Mouse (Mus musculus) spleen, postnatal 36 days (tissue): ENCODE results near the gene Stab1.
A peak's percentile ranks its signal among the peaks of the same experiment; 100 is the strongest.

Source experiments
- DNase-seq, 2 experiments: peaks; one replicate each; pipeline ENCODE4 v3.0.0; 2022; ENCODE audit warnings: low spot score in 2 of 2, mixed read lengths in 1 of 2

Stab1 gene

DNA sequence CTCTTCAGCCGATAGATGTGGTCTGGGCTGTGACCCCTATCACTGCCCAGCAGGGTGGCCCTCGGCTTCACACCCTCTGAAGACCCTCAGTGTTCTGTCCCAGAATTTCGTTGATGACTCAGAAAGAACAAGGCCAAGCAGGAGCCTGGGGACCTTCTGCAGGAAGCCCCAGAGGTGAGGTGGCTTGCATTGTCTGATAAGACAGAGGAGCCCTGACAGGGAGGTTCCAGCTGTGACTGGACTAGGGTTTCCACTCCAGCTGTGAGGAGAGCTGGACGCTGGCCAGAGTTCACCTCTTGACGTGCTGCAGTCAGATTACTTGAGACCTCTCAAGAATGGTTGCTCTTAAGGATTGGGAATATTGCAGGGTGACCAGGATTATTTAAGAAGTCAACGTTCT, 36.4 kb downstream of the Stab1 start:
- DNase-seq = no peak

DNA sequence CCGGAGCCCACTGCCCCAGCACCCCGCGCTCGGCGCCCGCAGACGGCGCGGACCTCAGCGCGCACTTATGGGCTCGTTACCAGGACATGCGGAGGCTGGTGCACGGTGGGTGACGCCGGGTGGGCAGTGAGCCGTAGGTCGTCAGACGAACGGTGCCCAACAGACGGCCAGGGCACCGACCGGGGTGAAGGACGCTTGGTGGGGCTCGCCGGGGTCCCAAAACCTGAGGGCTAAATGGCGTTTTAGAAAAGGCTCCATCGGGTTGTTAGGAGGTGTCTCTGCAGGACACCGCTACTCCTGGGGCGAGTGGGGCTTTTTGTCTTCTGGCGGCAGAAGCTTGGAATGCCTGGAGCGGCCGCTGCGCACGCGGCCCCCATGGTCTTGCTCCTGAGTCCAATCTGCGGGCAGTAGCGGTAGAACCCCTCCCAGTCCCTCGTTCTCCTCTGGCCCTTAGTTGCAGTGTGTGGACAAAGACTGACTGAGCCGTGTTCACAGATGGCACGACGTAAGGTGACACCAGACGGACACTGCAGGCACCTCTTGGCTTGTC, 37.1 kb downstream of the Stab1 start:
- no peak for DNase-seq

DNA sequence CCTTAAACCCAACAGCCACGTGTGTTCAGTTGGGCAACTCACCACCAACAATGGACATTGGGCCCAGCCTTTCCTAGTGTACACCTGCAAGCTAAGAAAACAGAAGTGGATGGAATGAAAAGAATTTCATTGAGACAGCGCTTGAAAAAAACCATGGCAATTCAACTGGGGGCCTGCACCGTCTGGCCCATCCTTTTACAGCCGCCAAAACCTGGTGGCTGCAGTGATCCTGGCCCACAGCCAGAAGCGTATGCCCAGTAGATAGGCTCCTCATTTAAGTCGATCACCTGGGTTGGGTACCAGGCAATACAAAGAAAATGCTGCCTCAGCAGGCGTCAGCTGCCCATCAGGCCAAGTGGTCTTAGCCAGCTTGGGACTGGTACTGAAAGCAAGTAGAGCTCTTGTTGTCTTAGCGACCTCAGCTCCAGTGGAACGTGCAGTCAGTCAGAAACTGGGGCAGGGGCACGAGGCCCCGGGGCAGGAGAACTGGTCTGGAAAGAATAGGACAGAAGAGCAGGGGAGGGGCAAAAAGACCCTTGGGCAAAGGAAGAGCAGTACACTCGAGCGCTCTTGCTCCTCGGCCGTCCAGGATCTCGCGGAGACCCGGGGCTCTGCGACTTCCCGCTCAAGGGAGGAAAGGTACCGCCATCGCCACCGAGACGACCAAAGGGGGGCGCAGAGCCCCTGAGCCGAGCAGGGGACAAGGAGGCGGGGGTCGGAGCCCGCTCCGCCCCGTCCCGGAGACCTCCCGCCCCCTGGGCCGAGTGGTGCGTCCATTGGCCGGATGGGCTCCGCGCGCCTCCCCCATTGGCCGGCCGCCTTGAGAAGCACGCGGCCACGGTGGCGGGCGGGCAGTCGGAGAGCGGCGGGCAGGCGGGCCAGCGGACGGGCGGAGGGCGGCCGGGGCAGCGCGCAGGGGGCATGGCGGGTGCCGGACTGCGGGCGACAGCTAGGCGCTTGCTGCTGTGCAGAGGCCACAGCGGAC, 37.9 kb downstream of the Stab1 start, which contains the start of gene Nt5dc2:
Gene Nt5dc2, plus strand, starts transcription at position 818 of the 985 bp plus-strand sequence.
- peak; percentile 84 to 86 for DNase-seq

DNA sequence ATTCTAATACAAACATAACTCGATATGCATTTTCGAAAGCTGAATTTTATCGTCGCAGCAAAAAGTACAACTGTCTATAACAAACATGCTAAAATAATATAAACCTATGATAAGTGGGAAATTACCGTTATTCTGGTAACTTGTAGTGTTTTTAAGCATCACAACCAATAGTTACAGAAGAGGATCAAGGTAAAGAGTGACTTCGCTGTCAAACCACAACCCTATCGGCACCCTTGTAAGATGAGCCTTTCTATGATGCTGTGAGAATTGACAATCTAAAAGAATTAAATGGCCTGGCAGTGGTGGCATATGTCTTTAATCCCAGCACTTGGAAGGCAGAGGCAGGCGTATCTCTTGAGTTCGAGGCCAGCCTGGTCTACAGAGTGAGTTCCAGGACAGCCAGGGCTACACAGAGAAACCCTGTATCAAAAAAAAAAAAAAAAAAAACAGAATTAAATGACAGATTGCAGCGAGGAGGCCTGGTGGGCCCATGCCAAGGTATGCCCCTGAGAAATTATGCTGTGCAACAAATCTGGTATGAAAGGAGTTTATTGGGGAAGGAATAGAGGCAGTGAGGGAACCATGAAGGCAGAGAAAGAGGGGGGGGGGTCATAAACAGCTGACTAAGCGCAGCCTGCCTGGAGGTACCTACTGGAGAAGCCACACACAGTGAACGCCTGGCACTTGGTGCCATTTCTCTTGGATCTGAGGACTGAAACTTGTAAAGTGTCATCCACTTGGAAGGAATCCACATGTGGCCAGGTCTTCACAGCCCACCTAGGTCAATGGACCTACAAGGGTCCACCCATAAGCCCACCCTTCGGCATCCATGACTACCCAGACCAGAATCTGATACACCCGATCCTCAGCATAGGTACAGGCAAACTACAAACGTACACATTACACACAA, 38.9 kb downstream of the Stab1 start:
- no peak for DNase-seq

DNA sequence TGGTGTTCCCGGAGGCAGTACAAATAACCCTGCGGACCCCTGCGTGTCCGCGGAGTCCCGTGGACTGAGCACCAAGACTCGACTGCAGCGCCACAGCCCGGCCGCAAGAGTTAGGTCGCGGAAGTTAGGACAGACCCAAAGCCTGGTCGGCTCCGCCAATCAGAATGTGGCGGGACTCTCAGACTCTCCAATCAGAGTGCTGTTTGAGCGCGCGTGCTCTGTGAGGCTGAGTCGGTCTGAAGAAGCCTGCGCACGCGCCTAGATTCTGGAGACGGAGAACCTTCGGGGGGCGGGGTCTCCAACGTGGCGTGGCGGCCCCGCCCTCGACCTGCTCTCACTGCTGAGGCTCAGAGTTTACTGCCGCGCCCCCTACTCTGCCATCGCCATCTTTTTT, 39.6 kb downstream of the Stab1 start, which contains the start of gene Smim4:
Gene Smim4, minus strand, starts transcription at position 131 of the 394 bp plus-strand sequence.
- DNase-seq = peak; percentile 98 to 99

DNA sequence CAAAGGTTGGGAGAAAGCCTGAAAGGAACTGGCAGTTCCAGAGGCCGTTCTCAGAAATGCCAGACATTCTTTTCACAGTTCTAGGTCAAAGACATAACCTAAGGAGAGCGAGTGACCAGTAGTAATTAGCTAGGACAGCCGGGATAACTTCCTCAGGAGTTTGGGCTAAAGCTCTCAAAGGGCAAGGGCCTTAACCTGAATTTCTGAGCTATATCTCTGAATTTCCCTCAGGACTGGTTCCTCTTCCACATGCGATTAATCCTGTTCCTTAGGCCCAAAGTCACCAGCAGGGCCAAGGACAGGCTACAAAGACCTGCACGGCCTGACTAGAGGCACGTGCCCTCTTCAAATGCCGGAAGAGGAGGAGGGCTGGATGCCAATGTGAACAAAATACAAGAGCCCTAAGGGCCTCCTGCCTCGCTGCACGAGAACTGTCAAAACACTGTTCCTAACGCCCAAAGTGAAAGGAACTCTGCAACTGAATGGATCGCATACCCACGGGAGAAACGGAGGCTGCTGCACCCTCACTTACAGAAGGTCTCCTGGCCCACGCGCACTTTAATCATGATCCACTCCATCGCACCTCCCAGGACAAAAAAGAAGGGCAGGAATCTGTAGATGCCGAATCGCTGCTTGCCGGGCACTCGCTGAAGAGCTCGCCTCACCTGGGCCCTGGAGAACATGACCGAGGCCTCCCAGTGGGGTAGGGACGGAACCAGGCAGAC, 40.2 kb downstream of the Stab1 start:
- DNase-seq = peak; percentile 52 to 53

GRCm38 (mm10) chr14:31126826-31127225, 41.6 kb downstream of the Stab1 start:
- no peak for DNase-seq

DNA sequence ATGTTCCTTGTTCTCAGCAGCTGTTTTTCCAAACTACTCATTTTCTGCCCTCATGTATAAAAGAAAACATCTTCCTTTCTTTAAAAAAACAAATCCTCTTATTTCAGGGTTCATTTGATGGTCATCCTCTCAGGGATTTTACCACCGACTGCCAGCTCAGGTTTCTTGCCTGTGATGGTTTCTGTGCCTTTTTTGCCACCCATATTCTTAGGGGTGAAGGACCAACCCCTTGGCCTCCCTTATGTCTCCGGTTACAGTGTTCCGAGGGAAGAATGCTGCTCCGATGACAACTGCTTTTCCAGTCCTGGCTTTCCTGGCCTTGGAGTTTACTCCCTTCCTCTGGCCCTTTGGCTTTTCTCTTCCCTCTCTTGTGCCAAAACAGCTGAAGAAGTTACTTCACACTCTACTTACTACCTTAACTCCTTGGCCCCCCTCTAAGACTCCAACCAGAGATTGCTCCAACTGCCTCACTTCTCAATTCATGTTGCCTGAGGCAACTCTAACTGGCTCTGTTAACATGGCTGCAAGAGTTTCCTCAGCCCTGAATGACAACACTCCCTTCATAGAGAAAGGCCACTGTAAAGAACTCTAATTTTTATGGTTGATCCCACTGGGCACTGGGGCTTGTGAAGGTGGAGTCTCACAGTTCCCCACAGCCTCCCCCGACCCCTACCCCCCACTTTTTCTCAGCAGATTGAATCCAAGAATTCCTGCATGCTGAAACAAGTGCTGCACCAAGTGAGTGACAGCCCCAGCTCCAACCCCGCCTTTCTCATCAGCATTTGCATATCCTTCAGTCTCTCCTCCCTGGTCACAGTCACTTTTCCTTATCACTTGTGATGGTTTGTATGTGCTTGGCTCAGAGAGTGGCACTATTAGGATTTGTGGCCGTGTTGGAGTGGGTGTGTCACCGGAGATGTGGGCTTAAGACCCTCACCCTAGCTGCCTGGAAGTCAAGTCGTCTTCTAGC, 43.0 kb downstream of the Stab1 start:
- DNase-seq = no peak

- DNase-seq = no peak
These were observed 52.9 kb downstream of the Stab1 start for GRCm38 (mm10) chr14:31115522-31115921.

GRCm38 (mm10) chr14:31114011-31114410, 54.4 kb downstream of the Stab1 start:
- no peak for DNase-seq

- DNase-seq = no peak
These were observed 56.3 kb downstream of the Stab1 start for GRCm38 (mm10) chr14:31112187-31112586.

GRCm38 (mm10) chr14:31110613-31111012, 57.8 kb downstream of the Stab1 start:
- DNase-seq = no peak

DNA sequence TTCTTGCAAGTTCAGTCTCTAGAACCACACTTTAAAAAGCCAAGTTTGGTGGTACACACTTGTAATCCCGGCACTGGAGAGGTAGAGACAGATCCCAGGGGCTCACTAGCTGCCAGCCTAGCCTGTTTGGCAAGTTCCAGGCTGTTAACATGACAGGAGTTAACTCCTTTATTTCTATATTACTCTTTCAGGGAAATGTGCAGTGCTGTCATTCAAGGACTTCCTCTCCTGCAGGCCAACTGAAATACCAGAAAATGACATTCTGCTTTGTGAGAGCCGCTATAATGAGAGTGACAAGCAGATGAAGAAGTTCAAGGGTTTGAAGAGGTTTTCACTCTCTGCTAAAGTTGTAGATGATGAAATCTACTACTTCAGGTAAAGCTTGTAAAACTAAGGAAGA, 63.3 kb downstream of the Stab1 start:
- no peak for DNase-seq

GRCm38 (mm10) chr14:31089918-31090317, 78.5 kb downstream of the Stab1 start:
- no peak for DNase-seq
